ENCODE assay signal across 10 mouse cellular contexts in genomic region chr7:96151277-96151676, GRCm38 (mm10). TPM values are rescaled to one million over a fixed set of nuclear protein-coding genes. Genes with fewer than 3 reads are reported as not detected.
DNase-seq lines count a peak whose midpoint lies in the region; ATAC-seq lines count a peak whose summit lies in the region.
"Had no signal": no experiment of that assay in that cellular context is flagged by ENCODE, and none has a peak within 500 bp of the region (broad histone marks: within the 10 kb centered on the region; RNA-seq: fewer than 3 reads in every experiment).

No protein-coding gene starts in this region.

- H3K9me3 ChIP-seq in midbrain, embryonic 14.5 days (ENCODE audit: control insufficient read depth, low read length): no peaks in the 10 kb centered on the region
- H3K9me3 ChIP-seq in midbrain, embryonic 16.5 days (replicated peaks; ENCODE audit: control insufficient read depth, low read length, poor library complexity, severe bottlenecking): peaks cover 4% of the 10 kb centered on the region; the same call in 1 of the 2 replicates
- H3K9me3 ChIP-seq: embryonic facial prominence, embryonic 15.5 days; limb, embryonic 13.5 days had no signal

- no peak for ATAC-seq in midbrain, embryonic 14.5 days (ENCODE audit: low FRiP score, low TSS enrichment)
- no peak for ATAC-seq in midbrain, embryonic 16.5 days
- ATAC-seq in megakaryocyte-erythroid progenitor cell, adult 5-6 weeks (replicated peaks; ENCODE audit: low FRiP score, low TSS enrichment, poor library complexity, severe bottlenecking): 0 out of 2 replicates have a peak, but pooled peaks have one; percentile 63
- no peak for ATAC-seq in activated CD4-positive, CD25-positive, alpha-beta regulatory T cell, adult 4 months

- H3K9ac ChIP-seq in midbrain, embryonic 14.5 days (replicated peaks; ENCODE audit: low read length): no peak overlapping the region
- no peak overlapping the region for H3K9ac ChIP-seq in midbrain, embryonic 16.5 days (ENCODE audit: low read depth, low read length)
- H3K9ac ChIP-seq: embryonic facial prominence, embryonic 15.5 days; limb, embryonic 13.5 days had no signal

- H3K4me1 ChIP-seq in midbrain, embryonic 14.5 days (ENCODE audit: control insufficient read depth, insufficient read depth, low read length): peaks cover 5% of the 10 kb centered on the region; the same call in 1 of the 2 replicates
- 0 out of 2 replicates have a peak, but pooled peaks cover 7% of the 10 kb centered on the region for H3K4me1 ChIP-seq in midbrain, embryonic 16.5 days (ENCODE audit: control insufficient read depth, insufficient read depth, low read length)

- no peak overlapping the region for H3K4me2 ChIP-seq in midbrain, embryonic 14.5 days (ENCODE audit: low read length)
- H3K4me2 ChIP-seq in midbrain, embryonic 16.5 days (ENCODE audit: low read length): no peak overlapping the region
- H3K4me2 ChIP-seq: embryonic facial prominence, embryonic 15.5 days; limb, embryonic 13.5 days had no signal

- H3K27ac ChIP-seq in midbrain, embryonic 14.5 days (replicated peaks; ENCODE audit: low read depth, low read length): no peak overlapping the region
- no peak overlapping the region for H3K27ac ChIP-seq in midbrain, embryonic 16.5 days (ENCODE audit: low read length)
- H3K27ac ChIP-seq: embryonic facial prominence, embryonic 15.5 days; limb, embryonic 13.5 days had no signal

- H3K36me3 ChIP-seq in midbrain, embryonic 14.5 days (ENCODE audit: control insufficient read depth, insufficient read depth, low read length): no peaks in the 10 kb centered on the region
- H3K36me3 ChIP-seq in midbrain, embryonic 16.5 days (ENCODE audit: control insufficient read depth, insufficient read depth, low read length): no peaks in the 10 kb centered on the region
- H3K36me3 ChIP-seq: embryonic facial prominence, embryonic 15.5 days; limb, embryonic 13.5 days had no signal

- no peaks in the 10 kb centered on the region for H3K27me3 ChIP-seq in midbrain, embryonic 14.5 days (ENCODE audit: control insufficient read depth, insufficient read depth, low read length)
- H3K27me3 ChIP-seq in midbrain, embryonic 16.5 days (ENCODE audit: control insufficient read depth, insufficient read depth, low read depth, low read length): no peaks in the 10 kb centered on the region
- H3K27me3 ChIP-seq: embryonic facial prominence, embryonic 15.5 days; limb, embryonic 13.5 days had no signal

- 64% methylated on average over 3 of the region's 3 CpGs for WGBS in midbrain, embryonic 14.5 days
- 61% methylated on average over 3 of the region's 3 CpGs for WGBS in midbrain, embryonic 16.5 days

- peak; percentile 22 for DNase-seq in midbrain, embryonic 14.5 days
- peak; percentile 84 for DNase-seq in adrenal gland, postnatal 25 days
- DNase-seq in frontal cortex, postnatal 25 days (ENCODE audit: low spot score in 2 of 2): peak; percentile 50 to 54
- DNase-seq in layer of hippocampus, postnatal 10 days (ENCODE audit: low spot score in 2 of 2): peak; percentile 45 to 63
- peak; percentile 10 to 13 for DNase-seq in thymus, adult 18-20 months

- no peak overlapping the region for H3K4me3 ChIP-seq in midbrain, embryonic 14.5 days (replicated peaks; ENCODE audit: low read depth, low read length)
- no peak overlapping the region for H3K4me3 ChIP-seq in midbrain, embryonic 16.5 days (ENCODE audit: low read depth, low read length)
- H3K4me3 ChIP-seq: embryonic facial prominence, embryonic 15.5 days; limb, embryonic 13.5 days had no signal

RNA-seq across cellular contexts. Expression of gene Tenm4, which starts 19.8 kb away (rescaled TPM):
- 35.3 and 38.0 TPM in 2 replicates for polyA plus RNA-seq in midbrain, embryonic 14.5 days (2014; fragmentation: Nextera tagmentation; extraction: Ambion mirVana)
- polyA plus RNA-seq in midbrain, embryonic 16.5 days (2015; fragmentation: Nextera tagmentation; extraction: Ambion mirVana): 41.4 and 53.4 TPM in 2 replicates
- total RNA-seq in adrenal gland, postnatal 25 days (2021): 10.8 and 17.0 TPM in 2 replicates
- 100 to 1,000 TPM; 130 to 149 TPM for total RNA-seq in layer of hippocampus, postnatal 10 days (2021)
- total RNA-seq in megakaryocyte-erythroid progenitor cell, adult 5-6 weeks (2014; fragmentation: Nextera tagmentation): 0.89 TPM in 1 of 2 replicates, not detected in the other
- total RNA-seq in megakaryocyte-erythroid progenitor cell, adult 5-6 weeks (2017): 0.11 and 0.14 TPM in 2 replicates
- under 1 TPM in 1 of 2 experiments, not detected in 1; 0.45 TPM for polyA plus RNA-seq in activated CD4-positive, CD25-positive, alpha-beta regulatory T cell, adult 4 months (2017; shearing (Covaris generic))

Comparison
In these comparisons a context has a peak if more than half of its experiments do, and no peak if none do; other contexts are left out.
1. DNase-seq: peak in every context shown above with its lines; median percentile 84 in adrenal gland, postnatal 25 days; 54 in layer of hippocampus, postnatal 10 days; 52 in frontal cortex, postnatal 25 days; 22 in midbrain, embryonic 14.5 days; 12 in thymus, adult 18-20 months.